Mouse (Mus musculus) lung, adult 2 months (tissue): Measurements from ENCODE around the gene Cep78. TPM values are rescaled to one million over a fixed set of nuclear protein-coding genes. Genes with fewer than 3 reads are reported as not detected.
A peak's percentile ranks its signal among the peaks of the same experiment; 100 is the strongest.
"Not testable (repeated sequence)": the region's sequence is repeated elsewhere in the genome, so short reads cannot be mapped to it uniquely, and the experiment has no call there.

Source experiments
- DNase-seq: peaks from one replicate; pipeline ENCODE4 v3.0.0; 2022
- H3K4me1 ChIP-seq: fragments of 200-500 bp; 2 replicates; pipeline ENCODE4 v1.6.1; 2011; ENCODE audit warnings: low read length; ENCODE audit not compliant: control insufficient read depth, insufficient read depth
- H3K4me3 ChIP-seq: fragments of 200-500 bp; replicated peaks from 2 replicates; pipeline ENCODE3; 2011; ENCODE audit warnings: low read depth, mild to moderate bottlenecking, control low read depth, low read length; ENCODE audit errors: extremely low read depth
- CTCF ChIP-seq: fragments of 200-500 bp; IDR thresholded peaks from 2 replicates; pipeline ENCODE4 v1.5.1; 2011; ENCODE audit warnings: mild to moderate bottlenecking, low read length, control low read depth; ENCODE audit not compliant: insufficient read depth
- POLR2A ChIP-seq: fragments of 200-500 bp; IDR thresholded peaks from 2 replicates; pipeline ENCODE4 v1.6.1; 2011; ENCODE audit warnings: low read depth, mild to moderate bottlenecking, control low read depth, low read length, borderline replicate concordance; ENCODE audit errors: extremely low read depth
- WGBS: fragments of 180-500 bp; shearing (Covaris S2); methylation state at CpG from one replicate; pipeline ENCODE4 v1.1.7; 2018; 5-methylcytosine and 5-hydroxymethylcytosine counted together
- polyA plus RNA-seq: library from polyadenylated mRNA; depleted of rRNA; stranded (reverse); fragments of >200 nt; gene quantifications from 2 replicates; pipeline ENCODE4 v1.2.3, GENCODE M21; 2012; rRNA removed

Gene Cep78
- polyA plus RNA-seq: 3.0 and 3.1 TPM in 2 replicates

DNA sequence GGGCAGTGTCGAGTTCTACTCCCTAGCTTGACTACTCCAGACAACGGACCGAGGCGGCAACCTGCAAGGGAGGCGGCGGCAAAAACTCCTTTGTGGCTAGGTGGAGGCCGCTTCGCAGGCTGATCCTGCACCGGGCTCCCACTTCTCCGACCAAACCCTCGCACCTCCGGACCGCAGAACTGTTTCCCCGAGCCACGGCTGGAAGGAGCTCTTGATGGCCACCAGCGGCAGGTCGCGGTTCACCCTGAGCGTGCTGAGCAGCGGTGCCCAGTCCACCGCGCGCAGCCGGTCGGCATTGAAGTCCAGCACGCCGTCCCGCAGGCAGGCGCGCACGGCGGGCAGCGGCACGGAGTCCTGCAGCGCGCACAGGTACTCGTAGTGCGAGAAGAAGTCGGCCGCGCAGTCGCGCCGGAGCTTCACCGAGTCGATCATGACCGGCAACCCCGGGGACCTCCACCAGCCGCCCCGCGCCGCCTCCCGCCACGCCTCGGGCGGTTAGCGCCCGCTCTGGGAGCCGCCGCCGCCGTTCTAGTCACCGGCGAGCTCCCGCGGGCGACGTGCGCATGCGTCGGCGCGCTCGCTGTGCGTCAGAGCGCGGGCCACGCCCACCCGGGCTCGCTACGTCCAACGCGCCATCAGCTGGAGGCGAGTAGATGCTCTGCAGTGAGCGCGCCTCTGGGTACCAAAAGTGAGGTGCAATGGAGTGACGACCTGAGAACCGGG lies at the start of gene Cep78:
TSS of gene Cep78 (minus strand) at position 541 of the 723 bp plus-strand sequence.
- Histone ChIP-seq H3K4me3 (peak within 1 kb of the TSS; percentile 84), H3K4me1 (no peaks in the 10 kb centered on the region)
- under 1% methylated on average over 86 of the region's 88 CpGs for WGBS
- peak; percentile 89 for DNase-seq
- no peak for TF ChIP-seq CTCF
- peak; percentile 69; the same call in 1 of the 2 replicates for TF ChIP-seq POLR2A

DNA sequence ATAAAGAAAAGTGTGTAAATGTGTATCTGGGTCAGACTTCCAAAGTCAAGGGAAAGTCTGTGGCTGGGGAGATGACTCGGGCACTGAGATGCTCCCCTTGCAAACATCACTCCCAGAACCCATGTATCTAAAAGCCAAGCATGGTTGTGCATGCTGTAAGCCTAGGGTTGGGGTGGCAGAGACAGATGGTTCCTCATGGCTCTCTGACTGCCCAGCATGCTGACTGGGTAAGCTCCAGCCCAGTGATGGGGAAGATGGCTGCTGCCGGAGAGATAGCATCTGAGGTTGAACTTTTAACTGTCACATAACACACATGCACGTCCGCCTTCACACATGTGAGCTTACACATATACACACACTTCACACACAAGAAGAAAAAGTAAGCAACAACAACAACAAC lies 46.5 kb upstream of the Cep78 start:
- H3K4me3 ChIP-seq: no peak overlapping the region
- peaks cover 6% of the 10 kb centered on the region for H3K4me1 ChIP-seq
- no peak for DNase-seq
- TF ChIP-seq POLR2A (no peak), CTCF (no peak)
- WGBS: 91% methylated on average over 4 of the region's 4 CpGs

DNA sequence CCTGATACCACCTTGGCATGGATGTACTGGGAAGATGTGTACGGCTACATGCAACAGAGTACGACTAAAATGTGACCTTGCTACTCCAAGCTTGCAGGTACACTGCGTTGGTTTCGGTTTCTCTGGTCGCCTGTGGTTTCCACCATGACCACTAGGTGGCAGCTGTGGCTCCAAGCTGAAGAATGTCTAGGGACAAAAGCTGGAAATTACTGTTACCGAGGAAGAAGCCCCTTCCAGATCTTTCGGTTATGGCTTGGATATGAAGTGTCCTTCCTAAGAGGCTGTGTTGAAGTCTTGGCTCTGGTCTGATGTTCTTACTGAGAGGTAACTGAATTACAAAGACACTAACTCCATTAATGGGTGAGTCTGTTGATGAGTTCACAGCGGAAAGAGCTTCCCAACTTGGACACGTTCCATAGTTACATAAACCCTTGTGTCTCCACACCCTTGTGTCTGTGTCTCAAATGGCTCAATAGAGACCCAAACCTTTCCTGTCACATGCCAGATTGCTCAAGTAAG lies 44.5 kb upstream of the Cep78 start:
- WGBS: 3% methylated on average over 7 of the region's 9 CpGs
- DNase-seq: peak; percentile 41
- H3K4me3 ChIP-seq: peak overlapping the region; percentile 77

DNA sequence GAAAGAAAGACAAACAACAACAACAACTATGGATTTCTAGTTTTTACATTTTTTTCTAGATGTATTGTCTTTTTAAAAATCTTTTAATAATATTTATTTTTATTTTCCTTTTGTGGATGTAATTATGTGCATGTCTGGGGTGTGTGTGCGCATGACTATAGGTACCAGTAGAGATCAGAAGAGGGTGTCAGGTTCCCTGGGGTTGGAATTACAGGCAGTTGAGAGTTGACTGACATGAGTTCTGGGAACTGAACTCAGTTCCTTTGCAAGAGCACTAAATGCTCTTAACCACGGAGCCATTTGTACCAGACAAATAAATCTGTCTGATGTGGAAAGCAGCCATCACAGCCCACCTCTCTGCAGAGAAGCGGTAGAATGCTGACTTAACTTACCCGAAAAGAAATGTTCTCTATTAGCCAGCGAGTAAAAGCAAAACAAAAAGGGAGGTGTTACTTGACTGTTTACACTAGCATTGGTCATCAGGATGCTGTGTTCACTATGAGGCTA lies 44.0 kb upstream of the Cep78 start:
- no peak for DNase-seq
- Histone ChIP-seq H3K4me3 (peak overlapping the region; percentile 77), H3K4me1 (peaks cover 6% of the 10 kb centered on the region)
- TF ChIP-seq CTCF (no peak), POLR2A (no peak)
- 21% methylated on average over 5 of the region's 5 CpGs for WGBS

More for the DNA sequence above, 44.5 kb upstream of the Cep78 start:
- not testable (repeated sequence) for H3K4me1 ChIP-seq

DNA sequence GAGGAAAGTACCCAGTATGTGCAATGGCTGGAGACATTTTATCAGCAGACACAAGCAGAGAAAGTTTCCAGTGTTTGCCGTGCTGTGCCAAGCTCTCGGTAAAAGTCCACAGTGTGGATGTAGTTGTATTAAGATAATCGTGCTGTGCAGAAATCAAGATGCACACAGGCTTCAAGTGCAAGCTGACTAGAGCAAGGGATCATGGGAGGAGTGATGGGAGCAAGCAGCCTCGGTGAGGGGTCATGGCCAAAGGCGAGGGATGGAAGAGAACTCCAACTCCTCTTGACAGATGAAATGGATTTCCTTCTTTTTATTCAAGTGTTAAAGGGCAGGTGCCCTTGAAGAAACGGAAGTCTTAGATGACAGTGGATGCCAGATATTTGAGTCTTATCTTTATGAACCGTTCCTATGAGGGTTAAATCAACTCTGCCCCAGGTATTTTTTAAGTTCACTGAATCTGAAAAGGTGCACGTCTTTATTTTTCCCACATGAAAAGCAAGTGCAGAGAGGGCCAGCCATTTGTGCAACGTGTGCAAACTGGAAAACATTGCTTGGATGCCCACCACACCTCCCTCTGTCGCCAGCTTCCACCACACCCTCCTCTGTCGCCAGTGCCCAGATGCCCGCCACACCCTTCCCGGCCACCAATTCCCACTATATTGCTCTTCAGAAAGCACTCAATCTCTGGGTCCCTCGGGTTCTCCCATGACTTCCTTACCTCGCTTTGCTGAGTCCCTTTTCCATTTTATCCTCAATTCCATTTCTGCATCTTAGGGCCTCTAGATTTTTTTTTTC lies 43.3 kb upstream of the Cep78 start:
- WGBS: 52% methylated on average over 15 of the region's 15 CpGs
- DNase-seq: no peak
- Histone ChIP-seq H3K4me3 (no peak overlapping the region), H3K4me1 (peaks cover 6% of the 10 kb centered on the region)
- no peak for TF ChIP-seq CTCF
- no peak for TF ChIP-seq POLR2A

DNA sequence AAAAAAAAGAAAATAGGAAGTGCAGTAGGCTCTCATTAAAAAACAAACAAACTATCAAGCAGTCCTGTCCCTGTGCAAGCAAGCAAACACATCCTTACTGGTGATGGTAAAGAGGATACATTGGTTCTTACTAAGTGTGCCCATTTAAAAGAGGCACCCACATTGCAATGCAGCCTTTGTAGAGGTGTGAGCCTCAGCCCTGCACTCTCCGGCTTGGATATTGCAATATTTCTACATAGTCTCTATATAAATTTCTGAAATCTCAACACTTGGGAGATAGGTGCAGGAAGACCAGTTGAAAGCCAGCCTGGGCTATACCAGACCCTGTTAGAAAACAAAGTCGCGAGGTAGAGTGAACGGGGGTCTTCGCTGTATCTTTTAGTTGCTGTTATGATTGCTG lies 41.5 kb upstream of the Cep78 start:
- no peak overlapping the region for H3K4me3 ChIP-seq
- H3K4me1 ChIP-seq: peaks cover 6% of the 10 kb centered on the region
- WGBS: 96% methylated on average over 5 of the region's 5 CpGs
- DNase-seq: no peak
- no peak for TF ChIP-seq CTCF
- no peak for TF ChIP-seq POLR2A

DNA sequence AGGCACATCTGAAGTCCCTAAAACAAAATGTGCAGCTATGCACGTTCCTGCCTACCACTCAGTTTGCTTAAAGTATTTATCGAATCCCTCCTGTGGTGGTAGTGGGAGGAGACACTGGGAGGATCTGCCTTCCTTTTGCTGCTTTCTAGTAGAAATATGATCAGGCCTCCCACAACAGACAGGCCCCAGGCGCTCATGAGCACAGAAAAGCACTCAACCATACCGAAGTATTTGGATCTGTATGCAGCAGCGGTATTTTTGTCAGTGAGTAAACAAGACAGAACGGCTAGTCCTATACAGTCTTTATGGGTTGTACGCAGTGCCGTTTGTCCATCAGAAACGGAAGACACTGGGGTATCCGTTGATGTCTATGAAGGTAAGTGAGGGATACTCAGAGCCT lies 37.4 kb upstream of the Cep78 start:
- TF ChIP-seq POLR2A (no peak), CTCF (no peak)
- H3K4me3 ChIP-seq: no peak overlapping the region
- no peaks in the 10 kb centered on the region for H3K4me1 ChIP-seq
- no peak for DNase-seq
- WGBS: 63% methylated on average over 10 of the region's 10 CpGs

DNA sequence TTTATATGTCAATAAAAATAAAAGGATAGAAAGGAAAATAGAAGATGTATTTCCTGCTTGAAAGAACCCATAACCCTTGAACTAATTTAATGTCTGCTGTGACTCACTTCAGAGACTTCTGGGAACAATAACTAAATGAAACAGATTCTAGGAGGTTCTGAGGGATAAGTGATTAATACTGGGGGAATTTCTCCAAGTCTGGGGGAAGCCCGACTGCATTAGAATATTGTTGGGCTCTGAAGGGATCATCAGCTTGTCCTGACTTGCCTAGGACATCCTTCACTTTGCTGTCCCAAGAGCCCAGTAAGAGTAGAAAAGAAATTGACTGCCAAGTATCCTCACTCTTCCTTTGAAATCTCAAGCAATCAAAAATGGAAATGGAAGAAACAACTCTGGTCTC lies 31.4 kb upstream of the Cep78 start:
- TF ChIP-seq POLR2A (no peak), CTCF (no peak)
- no peaks in the 10 kb centered on the region for H3K4me1 ChIP-seq
- WGBS: 49% methylated on average over 1 of the region's 1 CpGs

DNA sequence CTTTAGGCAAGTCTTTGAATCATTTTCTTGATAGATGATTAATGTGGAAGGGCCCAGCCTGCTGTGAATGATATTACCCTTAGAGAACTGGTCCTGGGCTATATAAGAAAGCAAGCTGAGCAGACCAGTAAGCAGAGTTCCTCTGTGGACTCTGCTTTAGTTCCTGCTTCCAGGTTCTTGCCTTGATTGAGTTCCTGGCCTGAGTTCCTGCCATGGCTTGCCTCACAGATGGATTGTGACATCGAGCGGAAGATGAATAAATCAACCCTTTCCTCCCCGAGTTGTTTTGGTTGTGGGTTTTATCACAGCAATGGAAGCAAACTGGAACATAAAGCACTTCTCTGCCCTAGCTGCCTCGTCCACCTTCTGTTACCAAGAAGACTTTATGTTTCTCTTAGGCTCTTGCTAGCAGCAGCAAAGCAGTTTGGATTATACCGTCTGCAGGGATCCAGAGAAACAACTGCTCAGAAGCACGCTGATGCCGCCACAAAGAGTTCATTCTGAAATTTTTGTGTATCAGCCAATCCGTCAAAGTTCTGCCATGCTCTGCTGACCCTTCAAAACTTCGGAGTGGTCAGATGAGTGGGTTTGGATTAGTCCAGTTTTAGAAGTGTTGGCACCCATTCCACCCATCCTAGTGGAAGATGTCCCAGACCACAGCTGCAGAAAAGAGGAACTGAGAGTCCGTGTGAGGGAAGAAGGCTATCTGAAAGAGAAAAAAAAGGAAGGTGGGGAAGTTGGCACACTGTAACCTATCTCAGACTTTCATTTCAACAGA lies 30.6 kb upstream of the Cep78 start:
- no peaks in the 10 kb centered on the region for H3K4me1 ChIP-seq
- H3K4me3 ChIP-seq: no peak overlapping the region
- 48% methylated on average over 10 of the region's 10 CpGs for WGBS
- DNase-seq: no peak
- no peak for TF ChIP-seq CTCF
- no peak for TF ChIP-seq POLR2A

More for the DNA sequence above, 31.4 kb upstream of the Cep78 start:
- no peak for DNase-seq
- no peak overlapping the region for H3K4me3 ChIP-seq
